ENCODE assay signal across 13 mouse cellular contexts in the genomic region with DNA sequence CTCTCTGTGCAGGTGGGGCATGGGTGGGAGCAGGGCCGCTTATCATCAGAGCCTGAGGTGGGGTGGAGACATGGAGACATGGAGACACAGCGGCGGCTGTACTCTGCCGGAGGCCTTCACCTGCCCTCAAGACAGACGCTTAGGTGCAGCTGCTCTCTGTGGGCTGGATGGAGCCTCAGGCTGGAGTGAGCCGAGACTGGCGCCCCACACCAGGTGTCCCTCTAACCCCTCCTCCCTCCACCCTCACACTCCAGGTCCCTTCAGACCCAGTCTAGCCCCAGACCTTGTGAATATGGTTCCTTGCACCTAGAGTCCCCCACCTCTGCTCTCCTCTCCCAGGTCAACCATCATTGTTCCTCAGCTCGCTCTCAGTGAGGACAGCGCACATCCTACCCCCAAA.
"Had no signal": no experiment of that assay in that cellular context is flagged by ENCODE, and none has a peak within 500 bp of the region (broad histone marks: within the 10 kb centered on the region; RNA-seq: fewer than 3 reads in every experiment).

No protein-coding gene starts in this region.

- H3K27me3 ChIP-seq: limb, embryonic 13.5 days; neural tube, embryonic 13.5 days had no signal

- H3K4me3 ChIP-seq: layer of hippocampus, adult 2 months; limb, embryonic 13.5 days; neural tube, embryonic 13.5 days had no signal

- H3K27ac ChIP-seq: layer of hippocampus, adult 2 months; limb, embryonic 13.5 days; liver, embryonic 14.5 days; neural tube, embryonic 13.5 days had no signal

- H3K36me3 ChIP-seq: limb, embryonic 13.5 days; neural tube, embryonic 13.5 days had no signal

- ATAC-seq: lung, postnatal 0 days had no signal

- H3K9me3 ChIP-seq: limb, embryonic 13.5 days; neural tube, embryonic 13.5 days had no signal

- H3K9ac ChIP-seq: limb, embryonic 13.5 days; liver, embryonic 14.5 days; neural tube, embryonic 13.5 days had no signal

- H3K4me2 ChIP-seq: limb, embryonic 13.5 days; neural tube, embryonic 13.5 days had no signal

- DNase-seq: kidney, adult 18-20 months; kidney, postnatal 10 days; kidney, postnatal 4 days; lung, adult 2 months; lung, postnatal 36 days; right cerebral cortex, postnatal 4 days; spleen, adult 18-20 months; thymus, postnatal 36 days had no signal
